Mouse (Mus musculus): ENCODE measurements at regions not wholly inside any gene's neighbourhood (a gene's known extent, or its start where the extent isn't known, plus 50 kb on each side); places are given as distances from the start of the nearest gene placed in this dataset.

GRCm38 (mm10) chr11:63465941-63466340 lies 337.2 kb downstream of the Pmp22 start:
- no peak for DNase-seq (ENCODE audit: extremely low spot score, low read depth, low spot score)

DNA sequence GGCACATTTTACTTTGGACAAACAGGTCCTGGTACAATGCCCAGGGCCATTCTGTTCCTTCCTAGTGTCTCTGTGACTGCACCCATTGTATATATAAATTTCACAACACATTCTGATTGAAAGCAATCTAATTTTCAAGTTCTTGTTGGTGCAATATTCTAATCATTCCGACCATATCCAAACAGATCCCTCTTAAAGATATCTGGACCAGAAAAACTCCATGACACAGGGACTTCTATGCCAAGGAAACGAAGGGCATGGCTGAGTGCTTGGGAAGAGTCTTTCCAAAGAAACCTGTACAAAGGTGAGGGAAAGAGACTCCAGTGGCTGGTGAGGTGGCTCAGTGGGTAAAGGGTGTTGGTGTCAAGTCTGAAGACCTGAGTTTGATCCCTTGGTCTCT lies 337.8 kb downstream of the Pmp22 start:
- no peak for DNase-seq (ENCODE audit: extremely low spot score, low read depth, low spot score)

GRCm38 (mm10) chr11:63474831-63475230 lies 346.0 kb downstream of the Pmp22 start:
- no peak for DNase-seq (ENCODE audit: extremely low spot score, low read depth, low spot score)

DNA sequence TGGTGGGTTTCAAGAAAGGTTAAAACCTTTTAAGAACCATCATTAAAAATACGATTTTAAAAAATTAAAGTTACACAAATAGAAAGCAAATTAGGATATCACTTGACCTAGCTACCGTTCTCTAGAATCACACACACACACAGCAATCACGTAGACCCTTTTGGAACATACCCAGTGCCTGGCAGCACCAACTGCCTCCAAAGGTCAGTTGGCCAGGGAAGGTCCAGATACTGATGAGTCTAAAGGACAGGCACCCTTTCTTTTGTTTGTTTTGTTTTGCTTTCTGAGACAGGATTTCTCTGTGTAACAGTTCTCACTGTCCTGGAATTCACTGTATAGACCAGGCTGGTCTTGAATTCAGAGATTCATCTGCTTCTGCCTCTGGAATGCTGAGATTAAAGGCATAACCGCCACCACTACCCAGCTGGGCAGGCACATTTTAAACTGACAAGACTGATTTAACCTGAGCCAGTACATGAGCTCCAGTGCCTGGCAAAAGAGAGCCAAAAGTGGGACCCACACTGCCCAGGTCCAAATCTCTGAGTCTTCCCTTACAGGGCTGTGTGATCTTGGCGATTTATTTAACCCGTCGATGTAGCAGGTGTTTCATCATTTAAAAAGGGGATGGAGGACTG lies 353.0 kb downstream of the Pmp22 start:
- no peak for DNase-seq (ENCODE audit: extremely low spot score, low read depth, low spot score)

- DNase-seq (ENCODE audit: extremely low spot score, low read depth, low spot score): no peak
Observed at GRCm38 (mm10) chr11:63482593-63482992, 353.8 kb downstream of the Pmp22 start.

GRCm38 (mm10) chr11:63487203-63487602 lies 358.4 kb downstream of the Pmp22 start:
- no peak for DNase-seq (ENCODE audit: extremely low spot score, low read depth, low spot score)

GRCm38 (mm10) chr11:63502181-63502580 lies 373.4 kb downstream of the Pmp22 start:
- no peak for DNase-seq (ENCODE audit: extremely low spot score, low read depth, low spot score)

DNA sequence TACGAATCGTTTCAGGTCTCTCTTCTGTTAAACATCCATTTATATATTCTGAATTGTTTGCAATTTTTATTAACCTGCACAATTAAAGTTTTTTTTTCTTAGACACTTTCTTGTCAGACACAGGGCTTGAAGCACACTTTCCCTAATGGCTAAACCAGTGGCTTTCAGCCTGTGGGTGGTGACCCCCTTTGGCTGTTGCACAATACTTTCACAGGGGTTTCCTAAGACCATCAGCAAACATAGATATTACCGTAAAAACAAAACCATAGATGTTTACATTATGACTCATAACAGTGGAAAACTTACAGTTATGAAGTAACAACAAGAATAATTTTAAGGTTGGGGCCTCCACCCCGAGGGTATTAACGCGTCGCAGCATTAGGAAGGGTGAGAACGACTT lies 378.6 kb downstream of the Pmp22 start:
- DNase-seq (ENCODE audit: extremely low spot score, low read depth, low spot score): no peak

- no peak for DNase-seq (ENCODE audit: extremely low spot score, low read depth, low spot score)
Observed at GRCm38 (mm10) chr11:63508727-63509126, 379.9 kb downstream of the Pmp22 start.

- DNase-seq (ENCODE audit: extremely low spot score, low read depth, low spot score): no peak
Observed at GRCm38 (mm10) chr11:63510611-63511010, 381.8 kb downstream of the Pmp22 start.

- DNase-seq (ENCODE audit: extremely low spot score, low read depth, low spot score): no peak
Observed at GRCm38 (mm10) chr11:63514615-63515014, 385.8 kb downstream of the Pmp22 start.

GRCm38 (mm10) chr11:63518847-63519246 lies 390.1 kb downstream of the Pmp22 start:
- DNase-seq (ENCODE audit: extremely low spot score, low read depth, low spot score): peak; percentile 28

- no peak for DNase-seq (ENCODE audit: extremely low spot score, low read depth, low spot score)
Observed at GRCm38 (mm10) chr11:63524254-63524653, 395.5 kb downstream of the Pmp22 start.

- DNase-seq (ENCODE audit: extremely low spot score, low read depth, low spot score): no peak
Observed at GRCm38 (mm10) chr11:63525431-63525830, 396.6 kb downstream of the Pmp22 start.

GRCm38 (mm10) chr11:63525956-63526355 lies 396.1 kb downstream of the Hs3st3b1 start:
- DNase-seq (ENCODE audit: extremely low spot score, low read depth, low spot score): no peak

DNA sequence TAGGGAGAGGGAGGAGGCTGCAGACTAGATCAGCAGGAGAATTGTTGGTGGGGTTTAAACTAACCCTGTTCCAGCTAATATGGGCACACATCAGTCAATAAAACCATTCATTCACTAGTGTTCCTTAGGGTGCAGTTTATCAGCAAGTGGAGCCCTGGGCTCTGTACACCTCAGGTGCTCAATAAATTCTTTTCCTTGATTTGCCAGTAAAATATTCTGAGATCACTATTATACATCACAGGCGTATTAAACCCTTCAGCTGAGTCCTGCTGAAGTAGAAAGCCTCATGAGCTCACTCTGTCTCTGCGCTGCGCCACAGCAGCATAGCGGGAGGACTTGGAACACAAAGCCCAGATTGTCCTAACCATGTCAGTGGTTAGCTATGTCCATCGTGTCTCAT lies 389.3 kb downstream of the Hs3st3b1 start:
- DNase-seq (ENCODE audit: extremely low spot score, low read depth, low spot score): no peak

- DNase-seq (ENCODE audit: extremely low spot score, low read depth, low spot score): no peak
Observed at GRCm38 (mm10) chr11:63533555-63534200, 388.4 kb downstream of the Hs3st3b1 start.

DNA sequence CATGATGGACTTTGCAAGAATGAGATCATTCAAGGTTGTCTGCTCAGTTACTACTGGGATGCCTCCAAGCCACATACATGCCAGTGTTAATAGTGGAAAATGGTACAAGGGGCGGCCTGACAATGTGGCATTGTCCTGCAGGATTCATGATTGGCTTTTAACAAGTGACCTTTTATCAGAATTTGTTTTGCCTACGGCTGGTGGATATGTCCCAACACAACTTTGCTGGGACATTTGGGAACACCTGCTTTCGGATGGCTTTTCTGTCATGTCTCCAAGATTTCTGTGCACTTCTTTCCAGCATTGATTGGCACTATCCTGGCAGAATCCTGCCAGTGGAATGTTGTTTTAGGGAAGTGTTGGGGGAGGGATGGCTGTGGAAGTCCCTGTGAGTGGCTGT lies 384.4 kb downstream of the Hs3st3b1 start:
- DNase-seq (ENCODE audit: extremely low spot score, low read depth, low spot score): no peak

DNA sequence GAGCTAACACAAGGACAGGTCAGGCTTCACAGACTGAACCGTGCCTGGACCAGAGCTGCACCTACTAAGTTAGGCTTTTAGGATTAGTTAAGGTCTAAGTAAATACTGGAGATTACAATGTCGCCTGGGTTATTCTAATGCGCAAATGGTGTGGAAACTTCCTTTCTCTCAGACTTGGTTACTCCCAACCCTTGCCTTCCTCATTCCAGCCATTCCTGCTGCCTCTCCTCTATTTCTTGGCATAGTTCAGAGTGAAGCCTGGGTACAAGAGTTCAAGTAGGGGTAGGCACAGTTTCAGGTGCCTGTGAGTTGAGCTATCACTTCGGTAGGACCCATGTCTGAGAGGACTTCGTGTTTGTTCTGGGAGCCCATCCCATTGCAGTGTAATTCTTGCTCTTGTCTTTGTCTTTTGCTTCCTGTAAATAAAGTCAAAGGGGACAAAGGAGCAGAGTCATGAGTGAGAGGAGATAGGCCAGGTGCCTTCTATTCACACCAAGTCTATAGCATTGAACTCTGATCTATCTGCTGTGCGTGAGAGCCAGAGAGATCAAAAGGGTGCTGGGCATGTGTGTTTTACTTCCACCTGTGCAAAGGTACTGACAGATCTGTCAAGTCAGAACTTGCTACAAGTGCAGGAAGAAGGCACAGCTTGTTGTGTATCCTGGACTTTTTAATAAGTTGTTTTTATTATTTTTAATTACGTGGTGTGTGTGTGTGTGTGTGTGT lies 378.0 kb downstream of the Hs3st3b1 start:
- no peak for DNase-seq (ENCODE audit: extremely low spot score, low read depth, low spot score)

DNA sequence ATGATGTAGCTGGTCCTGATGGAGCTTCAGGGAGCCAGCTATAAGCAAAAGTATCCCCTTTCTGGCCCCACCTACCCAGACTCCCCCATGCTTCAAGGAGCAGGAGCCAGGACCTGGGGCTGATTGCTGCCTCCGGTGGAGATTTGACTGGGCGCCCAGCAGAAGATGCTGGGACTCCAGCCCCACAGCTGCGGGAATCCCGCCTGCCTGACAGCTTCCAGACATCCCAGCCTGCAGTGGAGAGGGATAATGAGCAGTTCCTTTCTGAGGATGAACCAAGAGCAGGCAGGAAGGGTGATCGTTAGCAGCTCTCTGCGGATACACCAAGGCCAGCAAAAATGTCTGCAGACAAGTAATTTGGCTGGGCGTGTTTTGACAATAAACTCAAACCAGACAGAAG lies 376.6 kb downstream of the Hs3st3b1 start:
- DNase-seq (ENCODE audit: extremely low spot score, low read depth, low spot score): no peak

GRCm38 (mm10) chr11:63560466-63560865 lies 361.6 kb downstream of the Hs3st3b1 start:
- DNase-seq (ENCODE audit: extremely low spot score, low read depth, low spot score): no peak

- DNase-seq (ENCODE audit: extremely low spot score, low read depth, low spot score): no peak
Observed at GRCm38 (mm10) chr11:63562696-63563095, 359.4 kb downstream of the Hs3st3b1 start.

Measured in hindlimb bud, embryonic 11.5 days (tissue).